Mouse (Mus musculus) brain, embryonic 14.5 days (tissue): ENCODE measurements around the gene Lmtk3. TPM values are rescaled to one million over a fixed set of nuclear protein-coding genes. Genes with fewer than 3 reads are reported as not detected.

Source experiments
- DNase-seq: peaks from one replicate; pipeline ENCODE4 v3.0.0-alpha.2; 2011; ENCODE audit warnings: low read depth
- CTCF ChIP-seq: fragments of 200-500 bp; IDR thresholded peaks from 2 replicates; pipeline ENCODE4 v1.5.1; 2012; ENCODE audit warnings: inconsistent platforms, mild to moderate bottlenecking, moderate library complexity, borderline replicate concordance; ENCODE audit not compliant: insufficient read depth, insufficient read length; ENCODE audit errors: extremely low read depth
- POLR2A ChIP-seq: fragments of 200-500 bp; IDR thresholded peaks from 2 replicates; pipeline ENCODE4 v1.6.1; 2012; ENCODE audit warnings: mild to moderate bottlenecking, inconsistent platforms, borderline replicate concordance; ENCODE audit not compliant: poor library complexity, insufficient read depth, insufficient read length, severe bottlenecking; ENCODE audit errors: extremely low read depth
- polyA plus RNA-seq: library from polyadenylated mRNA; depleted of rRNA; stranded (reverse); fragments of >200 nt; gene quantifications from 2 replicates; pipeline ENCODE4 v1.2.3, GENCODE M21; 2012; rRNA removed

Gene Lmtk3
- polyA plus RNA-seq, 1 experiment = 336 TPM

GRCm38 (mm10) chr7:45833148-45833790 is 49.7 kb downstream of the Lmtk3 start:
- peak; percentile 11 for DNase-seq
- no peak for TF ChIP-seq POLR2A
- no peak for TF ChIP-seq CTCF

GRCm38 (mm10) chr7:45833924-45834323 is 50.4 kb downstream of the Lmtk3 start:
- no peak for DNase-seq
- TF ChIP-seq POLR2A (no peak), CTCF (no peak)

- TF ChIP-seq POLR2A = no peak
- no peak for TF ChIP-seq CTCF
- no peak for DNase-seq
Measured at GRCm38 (mm10) chr7:45842950-45843744, 59.6 kb downstream of the Lmtk3 start.

- TF ChIP-seq POLR2A (no peak), CTCF (no peak)
- DNase-seq = peak; percentile 31
Measured at GRCm38 (mm10) chr7:45848447-45849027, 65.0 kb downstream of the Lmtk3 start.

GRCm38 (mm10) chr7:45850661-45851060 is 67.1 kb downstream of the Lmtk3 start:
- DNase-seq = no peak
- TF ChIP-seq POLR2A = no peak
- no peak for TF ChIP-seq CTCF

- TF ChIP-seq CTCF (no peak), POLR2A (no peak)
Measured at GRCm38 (mm10) chr7:45853089-45853488, 69.6 kb downstream of the Lmtk3 start.

More at GRCm38 (mm10) chr7:45853089-45853488, 69.6 kb downstream of the Lmtk3 start:
- no peak for DNase-seq

Other genes with a start within 250 kb of the Lmtk3 start
- 0.25 and 0.44 TPM in 2 replicates for gene Hsd17b14, start 228.8 kb upstream of the Lmtk3 start, polyA plus RNA-seq
- gene Bcat2, start 213.6 kb upstream of the Lmtk3 start, polyA plus RNA-seq = 29.5 and 40.2 TPM in 2 replicates
- 0.13 TPM in 1 of 2 replicates, not detected in the other for gene Fgf21, start 168.2 kb upstream of the Lmtk3 start, polyA plus RNA-seq
- gene Fut1, start 166.4 kb upstream of the Lmtk3 start, polyA plus RNA-seq = 0.06 and 0.14 TPM in 2 replicates
- gene Izumo1, start 161.9 kb upstream of the Lmtk3 start, polyA plus RNA-seq = 0.13 and 0.16 TPM in 2 replicates
- gene Rasip1, start 156.2 kb upstream of the Lmtk3 start, polyA plus RNA-seq = 11.6 and 17.6 TPM in 2 replicates
- gene Mamstr, start 143.8 kb upstream of the Lmtk3 start, polyA plus RNA-seq = 3.2 and 4.0 TPM in 2 replicates
- 0.10 and 0.16 TPM in 2 replicates for gene Fut2, start 117.3 kb upstream of the Lmtk3 start, polyA plus RNA-seq
- 0.64 and 2.1 TPM in 2 replicates for gene Ntn5, start 99.7 kb upstream of the Lmtk3 start, polyA plus RNA-seq
- gene Sec1, start 89.3 kb upstream of the Lmtk3 start, polyA plus RNA-seq = 0.66 and 1.1 TPM in 2 replicates
- 81.4 and 108 TPM in 2 replicates for gene Car11, start 83.9 kb upstream of the Lmtk3 start, polyA plus RNA-seq
- gene Dbp, start 78.7 kb upstream of the Lmtk3 start, polyA plus RNA-seq = 7.6 and 8.4 TPM in 2 replicates
- 640 and 749 TPM in 2 replicates for gene Rpl18, start 68.3 kb upstream of the Lmtk3 start, polyA plus RNA-seq
- gene Sphk2, start 65.7 kb upstream of the Lmtk3 start, polyA plus RNA-seq = 33.0 and 39.8 TPM in 2 replicates
- 0.68 and 0.83 TPM in 2 replicates for gene Fam83e, start 62.5 kb upstream of the Lmtk3 start, polyA plus RNA-seq
- gene Spaca4, start 57.9 kb upstream of the Lmtk3 start, polyA plus RNA-seq = not detected in 2 replicates
- 2.0 and 2.3 TPM in 2 replicates for gene Sult2b1, start 931 bp downstream of the Lmtk3 start, polyA plus RNA-seq
- 246 and 277 TPM in 2 replicates for gene Cyth2, start 30.8 kb downstream of the Lmtk3 start, polyA plus RNA-seq
- 1.3 and 1.9 TPM in 2 replicates for gene Kcnj14, start 41.0 kb downstream of the Lmtk3 start, polyA plus RNA-seq
- gene Grwd1, start 47.2 kb downstream of the Lmtk3 start, polyA plus RNA-seq = 23.4 and 25.5 TPM in 2 replicates
- gene Kdelr1, start 89.0 kb downstream of the Lmtk3 start, polyA plus RNA-seq = 197 and 238 TPM in 2 replicates
- 13.2 and 31.1 TPM in 2 replicates for gene Grin2d, start 94.6 kb downstream of the Lmtk3 start, polyA plus RNA-seq
- 0.30 and 0.41 TPM in 2 replicates for gene Syngr4, start 113.0 kb downstream of the Lmtk3 start, polyA plus RNA-seq
- 19.1 and 23.3 TPM in 2 replicates for gene Tmem143, start 113.2 kb downstream of the Lmtk3 start, polyA plus RNA-seq
- gene Emp3, start 137.7 kb downstream of the Lmtk3 start, polyA plus RNA-seq = 27.7 and 27.8 TPM in 2 replicates
- 5.8 and 7.6 TPM in 2 replicates for gene Ccdc114, start 140.3 kb downstream of the Lmtk3 start, polyA plus RNA-seq
- gene Abcc6, start 246.6 kb downstream of the Lmtk3 start, polyA plus RNA-seq = 1.2 and 1.4 TPM in 2 replicates
- gene Nomo1, start 250.0 kb downstream of the Lmtk3 start, polyA plus RNA-seq = 38.5 and 52.6 TPM in 2 replicates